ENCODE assay signal across 8 mouse cellular contexts in the genomic region with DNA sequence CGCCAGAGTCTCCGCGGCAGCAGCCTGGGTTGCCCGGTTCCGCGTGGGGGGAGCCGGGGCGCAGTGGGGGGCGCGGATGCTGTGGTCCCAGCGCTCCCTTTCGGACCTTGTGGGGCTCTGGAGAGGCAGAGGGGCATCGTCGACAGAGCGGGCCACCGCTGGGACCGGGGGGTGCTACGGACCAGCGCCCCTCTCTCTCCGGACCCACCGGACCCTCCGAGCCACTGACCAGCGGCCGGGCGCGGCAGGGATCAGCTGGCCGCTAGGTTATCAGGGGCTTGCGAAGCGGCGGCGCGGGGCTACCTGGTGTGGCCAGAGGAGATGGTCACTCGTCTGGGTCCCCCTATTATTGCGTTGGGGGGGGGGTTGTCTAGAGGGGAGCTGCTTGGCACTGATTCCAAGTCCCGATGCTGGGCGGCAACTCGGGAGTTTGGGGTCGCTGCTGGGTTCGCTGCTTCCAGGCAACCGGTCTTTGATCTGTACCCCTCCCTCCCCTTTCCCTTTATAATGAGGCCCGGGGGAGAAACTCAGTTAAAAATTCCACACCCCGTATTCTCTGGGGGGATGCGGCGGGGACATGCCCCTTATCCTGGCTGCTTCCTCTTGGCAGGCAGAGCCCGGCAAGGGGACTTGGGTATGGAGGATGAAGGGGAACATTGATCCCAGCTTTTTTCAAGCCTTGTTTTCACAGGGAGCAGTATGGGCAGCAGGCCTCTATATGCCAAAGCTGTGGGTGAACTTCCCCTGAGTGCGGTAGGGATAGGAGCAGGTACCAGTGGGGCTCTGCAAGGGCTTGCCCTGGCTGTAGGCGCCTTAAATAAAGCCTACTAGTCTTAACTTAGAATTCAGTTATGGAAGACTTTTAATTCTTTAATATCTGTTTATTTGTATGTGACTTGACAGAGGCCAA. TPM values are rescaled to one million over a fixed set of nuclear protein-coding genes. Genes with fewer than 3 reads are reported as not detected.
DNase-seq lines count a peak whose midpoint lies in the region; ATAC-seq lines count a peak whose summit lies in the region.

No protein-coding gene starts in this region.

- peak overlapping the region; percentile 50 for H3K4me3 ChIP-seq in liver, embryonic 11.5 days (ENCODE audit: low read depth, low read length)
- peak overlapping the region; percentile 88 for H3K4me3 ChIP-seq in hindbrain, embryonic 13.5 days
- peak overlapping the region; percentile 27 for H3K4me3 ChIP-seq in liver, embryonic 15.5 days (replicated peaks)

- H3K27me3 ChIP-seq in liver, embryonic 11.5 days (replicated peaks; ENCODE audit: control insufficient read depth, insufficient read depth, low read length): peaks cover 39% of the 10 kb centered on the region
- H3K27me3 ChIP-seq in hindbrain, embryonic 13.5 days: no peaks in the 10 kb centered on the region
- peaks cover 35% of the 10 kb centered on the region for H3K27me3 ChIP-seq in liver, embryonic 15.5 days

- no peaks in the 10 kb centered on the region for H3K36me3 ChIP-seq in liver, embryonic 11.5 days (ENCODE audit: control insufficient read depth, insufficient read depth, low read length)
- no peaks in the 10 kb centered on the region for H3K36me3 ChIP-seq in hindbrain, embryonic 13.5 days
- H3K36me3 ChIP-seq in liver, embryonic 15.5 days (replicated peaks): no peaks in the 10 kb centered on the region

- H3K4me1 ChIP-seq in liver, embryonic 11.5 days (replicated peaks; ENCODE audit: control insufficient read depth, insufficient read depth, low read length): no peaks in the 10 kb centered on the region
- H3K4me1 ChIP-seq in hindbrain, embryonic 13.5 days (replicated peaks): peaks cover 50% of the 10 kb centered on the region
- no peaks in the 10 kb centered on the region for H3K4me1 ChIP-seq in liver, embryonic 15.5 days (replicated peaks)

- H3K4me2 ChIP-seq in liver, embryonic 11.5 days: peak overlapping the region; percentile 76
- peak overlapping the region; percentile 64 for H3K4me2 ChIP-seq in hindbrain, embryonic 13.5 days
- peak overlapping the region; percentile 55 for H3K4me2 ChIP-seq in liver, embryonic 15.5 days

- no peaks in the 10 kb centered on the region for H3K9me3 ChIP-seq in liver, embryonic 11.5 days (ENCODE audit: control insufficient read depth, low read length)
- no peaks in the 10 kb centered on the region for H3K9me3 ChIP-seq in hindbrain, embryonic 13.5 days
- H3K9me3 ChIP-seq in liver, embryonic 15.5 days (replicated peaks): no peaks in the 10 kb centered on the region

- ATAC-seq in liver, embryonic 11.5 days (replicated peaks; ENCODE audit: low FRiP score): no peak
- ATAC-seq in hindbrain, embryonic 13.5 days (ENCODE audit: low FRiP score): peak; percentile 9; the same call in 1 of the 2 replicates
- ATAC-seq in liver, embryonic 15.5 days (ENCODE audit: insufficient read depth): no peak

- H3K9ac ChIP-seq in liver, embryonic 11.5 days (ENCODE audit: low read depth, low read length): no peak overlapping the region
- peak overlapping the region; percentile 99 for H3K9ac ChIP-seq in hindbrain, embryonic 13.5 days
- H3K9ac ChIP-seq in liver, embryonic 15.5 days: no peak overlapping the region

- no peak overlapping the region for H3K27ac ChIP-seq in liver, embryonic 11.5 days (ENCODE audit: low read depth, low read length)
- H3K27ac ChIP-seq in hindbrain, embryonic 13.5 days: peak overlapping the region; percentile 96
- H3K27ac ChIP-seq in liver, embryonic 15.5 days (replicated peaks): no peak overlapping the region

- DNase-seq in liver, embryonic 11.5 days (ENCODE audit: low spot score): no peak
- DNase-seq in liver: no peak
- peak; percentile 53 for DNase-seq in embryo, embryonic 11 days
- DNase-seq in testis, postnatal 14 days (ENCODE audit: low spot score): peak; percentile 5
- DNase-seq in spleen, postnatal 36 days (ENCODE audit: low spot score in 2 of 2): no peak
- DNase-seq in adrenal gland, postnatal 36 days: no peak

- WGBS in liver, embryonic 11.5 days: 3% methylated on average over 45 of the region's 47 CpGs
- WGBS in hindbrain, embryonic 13.5 days: 1% methylated on average over 46 of the region's 47 CpGs
- WGBS in liver, embryonic 15.5 days (ENCODE audit: insufficient replicate concordance): 4% methylated on average over 45 of the region's 47 CpGs

RNA-seq across cellular contexts. Expression of gene Apba2, which starts 1.0 kb away (rescaled TPM):
- polyA plus RNA-seq in liver, embryonic 11.5 days (2014; fragmentation: Nextera tagmentation; extraction: Ambion mirVana): 0.66 and 0.96 TPM in 2 replicates
- polyA plus RNA-seq in hindbrain, embryonic 13.5 days (2015; fragmentation: Nextera tagmentation; extraction: Ambion mirVana): 152 and 154 TPM in 2 replicates
- 0.09 and 0.16 TPM in 2 replicates for polyA plus RNA-seq in liver, embryonic 15.5 days (2015; fragmentation: Nextera tagmentation; extraction: Ambion mirVana)
- under 1 TPM; 0.33 TPM for total RNA-seq in adrenal gland, postnatal 36 days (2021)

Comparison
In these comparisons a context has a peak if more than half of its experiments do, and no peak if none do; other contexts are left out.
1. DNase-seq: peak in embryo, embryonic 11 days (single experiment) and testis, postnatal 14 days (single experiment); none in liver, embryonic 11.5 days (single experiment), liver (single experiment), spleen, postnatal 36 days (0 of 2) and adrenal gland, postnatal 36 days (0 of 2).
2. H3K4me3 ChIP-seq: peak in every context shown above with its lines; median percentile 88 in hindbrain, embryonic 13.5 days; 50 in liver, embryonic 11.5 days; 27 in liver, embryonic 15.5 days.
3. RNA of gene Apba2, which starts 1.0 kb away (polyA plus RNA-seq): 152 to 154 TPM in hindbrain, embryonic 13.5 days; 0.66 to 0.96 TPM in liver, embryonic 11.5 days and 0.09 to 0.16 TPM in liver, embryonic 15.5 days; every median in the first group is over 10 times any median in the second.
4. Peak in every context shown above with its lines, with median percentiles within 50 percentile points of each other: H3K4me2 ChIP-seq.